Mouse (Mus musculus) stomach, embryonic 15.5 days (tissue): ENCODE data around the gene Ahnak. TPM values are rescaled to one million over a fixed set of nuclear protein-coding genes. Genes with fewer than 3 reads are reported as not detected.
"Not testable (repeated sequence)": the region's sequence is repeated elsewhere in the genome, so short reads cannot be mapped to it uniquely, and the experiment has no call there.

ENCODE experiments used
- ATAC-seq: fragments of 200-750 bp; cut with Nextera tagmentation; 2 replicates; pipeline ENCODE4 v1.8.0; 2017; ENCODE audit warnings: low read depth, moderate number of reproducible peaks, moderate TSS enrichment; ENCODE audit not compliant: insufficient read depth, low FRiP score
- H3K27ac ChIP-seq: fragments of 300-500 bp; sonication (generic); 2 replicates; pipeline ENCODE4 v1.5.1; 2015; ENCODE audit warnings: mild to moderate bottlenecking, inconsistent platforms
- H3K27me3 ChIP-seq: fragments of 300-500 bp; sonication (generic); replicated peaks from 2 replicates; pipeline ENCODE4 v1.6.1; 2015; ENCODE audit warnings: inconsistent platforms
- H3K36me3 ChIP-seq: fragments of 300-500 bp; sonication (generic); 2 replicates; pipeline ENCODE4 v1.6.1; 2015; ENCODE audit warnings: inconsistent platforms
- H3K4me1 ChIP-seq: fragments of 300-500 bp; sonication (generic); 2 replicates; pipeline ENCODE4 v1.6.1; 2015; ENCODE audit warnings: inconsistent platforms
- H3K4me2 ChIP-seq: fragments of 300-500 bp; sonication (generic); 2 replicates; pipeline ENCODE4 v1.6.1; 2015; ENCODE audit warnings: mild to moderate bottlenecking, inconsistent platforms
- H3K4me3 ChIP-seq: fragments of 300-500 bp; sonication (generic); replicated peaks from 2 replicates; pipeline ENCODE4 v1.5.1; 2015; ENCODE audit warnings: inconsistent platforms
- H3K9ac ChIP-seq: fragments of 300-500 bp; sonication (generic); 2 replicates; pipeline ENCODE4 v1.6.1; 2015; ENCODE audit warnings: inconsistent platforms
- H3K9me3 ChIP-seq: fragments of 300-500 bp; sonication (generic); 2 replicates; pipeline ENCODE4 v1.6.1; 2016; ENCODE audit warnings: inconsistent platforms
- WGBS: fragments of 180-500 bp; shearing (Covaris S2); methylation state at CpG from one replicate; pipeline ENCODE4 v1.1.7; 2015; 5-methylcytosine and 5-hydroxymethylcytosine counted together
- polyA plus RNA-seq: library from polyadenylated mRNA; unstranded; fragments of >200 nt; fragmentation: Nextera tagmentation; extraction: Ambion mirVana; gene quantifications from 2 replicates; pipeline ENCODE4 v1.2.1, GENCODE M21; 2015

The Ahnak gene
- polyA plus RNA-seq, 1 experiment from 2014 or later = 43.5 TPM

GRCm38 (mm10) chr19:9116268-9116667, 127.2 kb downstream of the Ahnak start:
- Histone ChIP-seq H3K27me3 (no peaks in the 10 kb centered on the region), H3K4me3 (no peak overlapping the region), H3K9ac (no peak overlapping the region), H3K9me3 (no peaks in the 10 kb centered on the region), H3K4me1 (no peaks in the 10 kb centered on the region), H3K36me3 (no peaks in the 10 kb centered on the region), H3K4me2 (no peak overlapping the region), H3K27ac (no peak overlapping the region)
- WGBS = 73% methylated on average over 4 of the region's 4 CpGs
- no peak for ATAC-seq

GRCm38 (mm10) chr19:9117275-9117674, 128.2 kb downstream of the Ahnak start:
- ATAC-seq = no peak
- H3K4me3 ChIP-seq = no peak overlapping the region
- no peak overlapping the region for H3K4me2 ChIP-seq
- no peaks in the 10 kb centered on the region for H3K4me1 ChIP-seq
- 70% methylated on average over 5 of the region's 5 CpGs for WGBS
- no peaks in the 10 kb centered on the region for H3K27me3 ChIP-seq
- no peaks in the 10 kb centered on the region for H3K9me3 ChIP-seq
- no peaks in the 10 kb centered on the region for H3K36me3 ChIP-seq
- no peak overlapping the region for H3K27ac ChIP-seq
- no peak overlapping the region for H3K9ac ChIP-seq

- ATAC-seq = no peak
- 85% methylated on average over 3 of the region's 3 CpGs for WGBS
- no peaks in the 10 kb centered on the region for H3K4me1 ChIP-seq
Observed at GRCm38 (mm10) chr19:9119655-9120425, 130.8 kb downstream of the Ahnak start.

GRCm38 (mm10) chr19:9122390-9122789, 133.3 kb downstream of the Ahnak start:
- no peak overlapping the region for H3K27ac ChIP-seq
- H3K27me3 ChIP-seq = no peaks in the 10 kb centered on the region
- H3K9me3 ChIP-seq = no peaks in the 10 kb centered on the region
- no peak for ATAC-seq
- no peaks in the 10 kb centered on the region for H3K4me1 ChIP-seq
- H3K9ac ChIP-seq = no peak overlapping the region
- H3K36me3 ChIP-seq = no peaks in the 10 kb centered on the region
- H3K4me2 ChIP-seq = no peak overlapping the region
- no peak overlapping the region for H3K4me3 ChIP-seq
- WGBS = 85% methylated on average over 1 of the region's 1 CpGs

More at GRCm38 (mm10) chr19:9119655-9120425, 130.8 kb downstream of the Ahnak start:
- Histone ChIP-seq H3K4me2 (no peak overlapping the region), H3K9ac (no peak overlapping the region), H3K4me3 (no peak overlapping the region), H3K27ac (no peak overlapping the region), H3K9me3 (no peaks in the 10 kb centered on the region), H3K36me3 (no peaks in the 10 kb centered on the region), H3K27me3 (no peaks in the 10 kb centered on the region)

GRCm38 (mm10) chr19:9123986-9124385, 134.9 kb downstream of the Ahnak start:
- WGBS = 89% methylated on average over 2 of the region's 2 CpGs

More at GRCm38 (mm10) chr19:9123986-9124385, 134.9 kb downstream of the Ahnak start:
- not testable (repeated sequence) for H3K9ac ChIP-seq, H3K27me3 ChIP-seq, H3K4me2 ChIP-seq, H3K4me3 ChIP-seq, H3K4me1 ChIP-seq, H3K27ac ChIP-seq, H3K36me3 ChIP-seq, H3K9me3 ChIP-seq, ATAC-seq

Other genes with a start within 250 kb of the Ahnak start
- gene 1700092M07Rik, start 248.6 kb upstream of the Ahnak start, polyA plus RNA-seq = 1.4 and 1.7 TPM in 2 replicates
- gene Stx5a, start 247.9 kb upstream of the Ahnak start, polyA plus RNA-seq = 132 and 134 TPM in 2 replicates
- gene Nxf1, start 232.2 kb upstream of the Ahnak start, polyA plus RNA-seq = 159 and 160 TPM in 2 replicates
- 158 and 161 TPM in 2 replicates for gene Tmem223, start 218.3 kb upstream of the Ahnak start, polyA plus RNA-seq
- 95.7 and 104 TPM in 2 replicates for gene Tmem179b, start 214.8 kb upstream of the Ahnak start, polyA plus RNA-seq
- 26.3 and 26.9 TPM in 2 replicates for gene Taf6l, start 202.9 kb upstream of the Ahnak start, polyA plus RNA-seq
- 136 and 137 TPM in 2 replicates for gene Polr2g, start 190.7 kb upstream of the Ahnak start, polyA plus RNA-seq
- 4.1 and 4.4 TPM in 2 replicates for gene Zbtb3, start 186.7 kb upstream of the Ahnak start, polyA plus RNA-seq
- 49.7 and 52.1 TPM in 2 replicates for gene Ttc9c, start 170.0 kb upstream of the Ahnak start, polyA plus RNA-seq
- 5.9 and 6.6 TPM in 2 replicates for gene Hnrnpul2, start 169.3 kb upstream of the Ahnak start, polyA plus RNA-seq
- not detected in 2 replicates for gene AC129217.1, start 159.5 kb upstream of the Ahnak start, polyA plus RNA-seq
- gene Bscl2, start 151.8 kb upstream of the Ahnak start, polyA plus RNA-seq = 49.7 and 53.4 TPM in 2 replicates
- gene Gng3, start 150.1 kb upstream of the Ahnak start, polyA plus RNA-seq = 11.2 and 14.7 TPM in 2 replicates
- 1.6 and 1.8 TPM in 2 replicates for gene Lrrn4cl, start 138.5 kb upstream of the Ahnak start, polyA plus RNA-seq
- gene Ubxn1, start 117.8 kb upstream of the Ahnak start, polyA plus RNA-seq = 160 and 163 TPM in 2 replicates
- gene Uqcc3, start 108.4 kb upstream of the Ahnak start, polyA plus RNA-seq = 61.9 and 62.8 TPM in 2 replicates
- gene Lbhd1, start 105.6 kb upstream of the Ahnak start, polyA plus RNA-seq = 69.9 and 93.9 TPM in 2 replicates
- not detected in 2 replicates for gene Gm49403, start 105.4 kb upstream of the Ahnak start, polyA plus RNA-seq
- gene 1810009A15Rik, start 100.4 kb upstream of the Ahnak start, polyA plus RNA-seq = 82.3 and 82.9 TPM in 2 replicates
- not detected in 2 replicates for gene Gm49416, start 100.4 kb upstream of the Ahnak start, polyA plus RNA-seq
- gene Ints5, start 96.3 kb upstream of the Ahnak start, polyA plus RNA-seq = 36.8 and 43.6 TPM in 2 replicates
- 89.3 and 103 TPM in 2 replicates for gene Ganab, start 91.2 kb upstream of the Ahnak start, polyA plus RNA-seq
- gene B3gat3, start 68.9 kb upstream of the Ahnak start, polyA plus RNA-seq = 39.8 and 44.5 TPM in 2 replicates
- 3.3 and 3.4 TPM in 2 replicates for gene Rom1, start 59.9 kb upstream of the Ahnak start, polyA plus RNA-seq
- gene Eml3, start 59.7 kb upstream of the Ahnak start, polyA plus RNA-seq = 31.7 and 32.6 TPM in 2 replicates
- gene Mta2, start 47.4 kb upstream of the Ahnak start, polyA plus RNA-seq = 132 and 142 TPM in 2 replicates
- 29.1 and 31.8 TPM in 2 replicates for gene Tut1, start 35.4 kb upstream of the Ahnak start, polyA plus RNA-seq
- gene Eef1g, start 22.2 kb upstream of the Ahnak start, polyA plus RNA-seq = 383 and 461 TPM in 2 replicates
- not detected in 2 replicates for gene Scgb1a1, start 98.7 kb downstream of the Ahnak start, polyA plus RNA-seq
- gene Asrgl1, start 146.4 kb downstream of the Ahnak start, polyA plus RNA-seq = 13.7 and 16.4 TPM in 2 replicates